Mouse (Mus musculus) megakaryocyte, embryonic 14.5 days (primary cell): Measurements from ENCODE around the gene Epp13.

ENCODE experiments used
- FLI1 ChIP-seq: IDR thresholded peaks from 2 replicates; pipeline ENCODE4 v1.6.1; 2012; ENCODE audit warnings: low read length, inconsistent platforms, mixed read lengths
- GATA1 ChIP-seq: IDR thresholded peaks from 3 replicates; pipeline ENCODE4 v1.6.1; 2012; ENCODE audit warnings: mixed read lengths, low read length, inconsistent platforms, borderline replicate concordance

DNA sequence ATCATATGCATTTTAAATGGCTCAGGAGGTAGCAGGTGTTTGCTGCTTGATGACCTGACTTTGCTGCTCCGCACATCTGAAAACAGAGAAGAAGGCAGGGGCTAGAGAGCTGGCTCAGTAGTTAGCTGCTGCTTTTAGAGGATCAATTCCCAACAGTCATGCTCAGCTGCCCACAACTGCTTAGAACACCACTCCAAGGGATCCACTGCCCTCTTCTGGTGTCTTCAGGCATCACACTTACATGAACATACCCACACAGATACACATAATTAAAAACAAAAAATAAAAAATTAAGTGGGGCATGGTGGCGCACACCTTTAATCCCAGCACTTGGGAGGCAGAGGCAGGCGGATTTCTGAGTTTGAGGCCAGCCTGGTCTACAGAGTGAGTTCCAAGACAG, 9.6 kb downstream of the Epp13 start:
- no peak for TF ChIP-seq GATA1
- TF ChIP-seq FLI1, result no peak
